Mouse (Mus musculus) midbrain, embryonic 15.5 days (tissue): ENCODE measurements around the gene Gm42669. TPM values are rescaled to one million over a fixed set of nuclear protein-coding genes. Genes with fewer than 3 reads are reported as not detected.
A peak's percentile ranks its signal among the peaks of the same experiment; 100 is the strongest.

Experiments used
- ATAC-seq: fragments of 200-750 bp; cut with Nextera tagmentation; replicated peaks from 2 replicates; pipeline ENCODE4 v1.8.0; 2017; ENCODE audit warnings: moderate TSS enrichment
- H3K27ac ChIP-seq: fragments of 300-500 bp; sonication (generic); 2 replicates; pipeline ENCODE4 v1.5.1; 2015; ENCODE audit warnings: mild to moderate bottlenecking, inconsistent platforms
- H3K27me3 ChIP-seq: fragments of 300-500 bp; sonication (generic); replicated peaks from 2 replicates; pipeline ENCODE4 v1.6.1; 2015; ENCODE audit warnings: inconsistent platforms
- H3K36me3 ChIP-seq: fragments of 300-500 bp; sonication (generic); replicated peaks from 2 replicates; pipeline ENCODE4 v1.6.1; 2015; ENCODE audit warnings: inconsistent platforms
- H3K4me1 ChIP-seq: fragments of 300-500 bp; sonication (generic); 2 replicates; pipeline ENCODE4 v1.6.1; 2015; ENCODE audit warnings: inconsistent platforms
- H3K4me2 ChIP-seq: fragments of 300-500 bp; sonication (generic); 2 replicates; pipeline ENCODE4 v1.6.1; 2015; ENCODE audit warnings: inconsistent platforms, mild to moderate bottlenecking, moderate library complexity
- H3K4me3 ChIP-seq: fragments of 300-500 bp; sonication (generic); 2 replicates; pipeline ENCODE4 v1.5.1; 2015; ENCODE audit warnings: mild to moderate bottlenecking, inconsistent platforms
- H3K9ac ChIP-seq: fragments of 300-500 bp; sonication (generic); 2 replicates; pipeline ENCODE4 v1.6.1; 2015; ENCODE audit warnings: mild to moderate bottlenecking, inconsistent platforms
- H3K9me3 ChIP-seq: fragments of 300-500 bp; sonication (generic); 2 replicates; pipeline ENCODE4 v1.6.1; 2016; ENCODE audit warnings: inconsistent platforms
- whole genome bisulfite sequencing: fragments of 180-500 bp; shearing (Covaris S2); methylation state at CpG from one replicate; pipeline ENCODE4 v1.1.7; 2015; ENCODE audit warnings: mixed read lengths; 5-methylcytosine and 5-hydroxymethylcytosine counted together
- polyA plus RNA-seq: library from polyadenylated mRNA; unstranded; fragments of >200 nt; fragmentation: Nextera tagmentation; extraction: Ambion mirVana; gene quantifications from 2 replicates; pipeline ENCODE4 v1.2.1, GENCODE M21; 2015

Gene Gm42669
- polyA plus RNA-seq, 1 experiment from 2014 or later: 0.81 TPM

- Histone ChIP-seq H3K4me1 (no peaks in the 10 kb centered on the region), H3K9ac (no peak overlapping the region), H3K27ac (no peak overlapping the region), H3K4me3 (no peak overlapping the region), H3K9me3 (no peaks in the 10 kb centered on the region), H3K4me2 (no peak overlapping the region), H3K36me3 (no peaks in the 10 kb centered on the region), H3K27me3 (no peaks in the 10 kb centered on the region)
- 86% methylated on average over 10 of the region's 10 CpGs for WGBS
- no peak for ATAC-seq
Measured at GRCm38 (mm10) chr5:107524281-107524680, 16.9 kb downstream of the Gm42669 start.

GRCm38 (mm10) chr5:107528856-107529255 lies 21.4 kb downstream of the Gm42669 start:
- no peak for ATAC-seq
- H3K4me3 ChIP-seq: no peak overlapping the region
- WGBS: 93% methylated on average over 3 of the region's 3 CpGs
- no peaks in the 10 kb centered on the region for H3K9me3 ChIP-seq
- H3K4me2 ChIP-seq: no peak overlapping the region
- no peaks in the 10 kb centered on the region for H3K36me3 ChIP-seq
- H3K9ac ChIP-seq: no peak overlapping the region
- H3K4me1 ChIP-seq: no peaks in the 10 kb centered on the region
- no peak overlapping the region for H3K27ac ChIP-seq
- no peaks in the 10 kb centered on the region for H3K27me3 ChIP-seq

GRCm38 (mm10) chr5:107533590-107533989 lies 26.2 kb downstream of the Gm42669 start:
- Histone ChIP-seq H3K9me3 (no peaks in the 10 kb centered on the region), H3K4me1 (no peaks in the 10 kb centered on the region), H3K27me3 (no peaks in the 10 kb centered on the region), H3K4me2 (no peak overlapping the region), H3K36me3 (no peaks in the 10 kb centered on the region), H3K4me3 (no peak overlapping the region), H3K9ac (no peak overlapping the region), H3K27ac (no peak overlapping the region)
- ATAC-seq: no peak
- 71% methylated on average over 2 of the region's 2 CpGs for WGBS

GRCm38 (mm10) chr5:107534581-107534980 lies 27.2 kb downstream of the Gm42669 start, which contains the start of gene 1700028K03Rik:
TSS of gene 1700028K03Rik (plus strand) at chr5:107534709.
- Histone ChIP-seq H3K36me3 (no peaks in the 10 kb centered on the region), H3K27me3 (no peaks in the 10 kb centered on the region), H3K4me1 (no peaks in the 10 kb centered on the region), H3K27ac (no peak within 1 kb of the TSS), H3K9ac (no peak within 1 kb of the TSS), H3K4me2 (no peak within 1 kb of the TSS), H3K4me3 (no peak within 1 kb of the TSS), H3K9me3 (no peaks in the 10 kb centered on the region)
- WGBS: 81% methylated on average over 15 of the region's 15 CpGs
- no peak for ATAC-seq

GRCm38 (mm10) chr5:107541696-107542095 lies 34.3 kb downstream of the Gm42669 start:
- H3K9me3 ChIP-seq: no peaks in the 10 kb centered on the region
- WGBS: 16% methylated on average over 7 of the region's 7 CpGs

GRCm38 (mm10) chr5:107545927-107546326 lies 38.5 kb downstream of the Gm42669 start:
- H3K4me2 ChIP-seq: no peak overlapping the region
- H3K27ac ChIP-seq: no peak overlapping the region
- H3K9ac ChIP-seq: no peak overlapping the region
- 88% methylated on average over 4 of the region's 4 CpGs for WGBS
- no peaks in the 10 kb centered on the region for H3K9me3 ChIP-seq
- H3K4me3 ChIP-seq: no peak overlapping the region
- no peaks in the 10 kb centered on the region for H3K27me3 ChIP-seq
- ATAC-seq: no peak
- no peaks in the 10 kb centered on the region for H3K4me1 ChIP-seq
- peaks cover 12% of the 10 kb centered on the region for H3K36me3 ChIP-seq

More at GRCm38 (mm10) chr5:107541696-107542095, 34.3 kb downstream of the Gm42669 start:
- no peaks in the 10 kb centered on the region for H3K4me1 ChIP-seq
- H3K27ac ChIP-seq: 0 out of 2 replicates have a peak overlapping the region, but pooled peaks have one; percentile 16
- no peaks in the 10 kb centered on the region for H3K36me3 ChIP-seq
- ATAC-seq: no peak
- H3K4me2 ChIP-seq: no peak overlapping the region
- H3K9ac ChIP-seq: no peak overlapping the region
- H3K4me3 ChIP-seq: no peak overlapping the region
- H3K27me3 ChIP-seq: no peaks in the 10 kb centered on the region

- Histone ChIP-seq H3K27me3 (no peaks in the 10 kb centered on the region), H3K27ac (no peak overlapping the region), H3K4me1 (no peaks in the 10 kb centered on the region), H3K36me3 (peaks cover 15% of the 10 kb centered on the region), H3K4me2 (no peak overlapping the region), H3K4me3 (no peak overlapping the region), H3K9ac (no peak overlapping the region), H3K9me3 (no peaks in the 10 kb centered on the region)
- 90% methylated on average over 3 of the region's 3 CpGs for WGBS
- no peak for ATAC-seq
Measured at GRCm38 (mm10) chr5:107547955-107548354, 40.5 kb downstream of the Gm42669 start.

- no peaks in the 10 kb centered on the region for H3K4me1 ChIP-seq
- peaks cover 15% of the 10 kb centered on the region for H3K36me3 ChIP-seq
- 87% methylated on average over 3 of the region's 3 CpGs for WGBS
- no peak overlapping the region for H3K9ac ChIP-seq
- H3K9me3 ChIP-seq: no peaks in the 10 kb centered on the region
- ATAC-seq: no peak
- H3K27ac ChIP-seq: no peak overlapping the region
- H3K27me3 ChIP-seq: no peaks in the 10 kb centered on the region
- no peak overlapping the region for H3K4me3 ChIP-seq
- H3K4me2 ChIP-seq: no peak overlapping the region
Measured at GRCm38 (mm10) chr5:107548444-107548843, 41.0 kb downstream of the Gm42669 start.

- H3K9me3 ChIP-seq: no peaks in the 10 kb centered on the region
- H3K4me2 ChIP-seq: no peak overlapping the region
- no peak overlapping the region for H3K9ac ChIP-seq
- H3K27me3 ChIP-seq: no peaks in the 10 kb centered on the region
- WGBS: 94% methylated on average over 5 of the region's 5 CpGs
- H3K4me1 ChIP-seq: no peaks in the 10 kb centered on the region
- H3K27ac ChIP-seq: no peak overlapping the region
- ATAC-seq: no peak
- no peak overlapping the region for H3K4me3 ChIP-seq
- H3K36me3 ChIP-seq: peaks cover 7% of the 10 kb centered on the region
Measured at GRCm38 (mm10) chr5:107554336-107554735, 46.9 kb downstream of the Gm42669 start.

GRCm38 (mm10) chr5:107556969-107557368 lies 49.5 kb downstream of the Gm42669 start:
- H3K27ac ChIP-seq: no peak overlapping the region
- H3K27me3 ChIP-seq: no peaks in the 10 kb centered on the region
- H3K36me3 ChIP-seq: peaks cover 12% of the 10 kb centered on the region
- no peak for ATAC-seq
- H3K9ac ChIP-seq: no peak overlapping the region
- H3K9me3 ChIP-seq: no peaks in the 10 kb centered on the region
- H3K4me2 ChIP-seq: no peak overlapping the region
- no peak overlapping the region for H3K4me3 ChIP-seq
- 86% methylated on average over 3 of the region's 3 CpGs for WGBS
- H3K4me1 ChIP-seq: no peaks in the 10 kb centered on the region

- no peaks in the 10 kb centered on the region for H3K9me3 ChIP-seq
- WGBS: 91% methylated on average over 9 of the region's 9 CpGs
- no peak overlapping the region for H3K4me2 ChIP-seq
- no peaks in the 10 kb centered on the region for H3K27me3 ChIP-seq
- H3K4me1 ChIP-seq: no peaks in the 10 kb centered on the region
- no peak overlapping the region for H3K9ac ChIP-seq
- H3K27ac ChIP-seq: no peak overlapping the region
- H3K36me3 ChIP-seq: peaks cover 32% of the 10 kb centered on the region
- no peak for ATAC-seq
- no peak overlapping the region for H3K4me3 ChIP-seq
Measured at GRCm38 (mm10) chr5:107569148-107569547, 61.7 kb downstream of the Gm42669 start.

- H3K4me3 ChIP-seq: peak within 1 kb of the TSS; percentile 93
- H3K36me3 ChIP-seq: 0 out of 2 replicates have a peak, but pooled peaks cover 4% of the 10 kb centered on the region
- H3K4me1 ChIP-seq: peaks cover 9% of the 10 kb centered on the region; the same call in 1 of the 2 replicates
- H3K4me2 ChIP-seq: peak within 1 kb of the TSS; percentile 58
- peak; percentile 98 for ATAC-seq
- under 1% methylated on average over 57 of the region's 64 CpGs for WGBS
- no peaks in the 10 kb centered on the region for H3K27me3 ChIP-seq
- H3K9me3 ChIP-seq: no peaks in the 10 kb centered on the region
- H3K27ac ChIP-seq: peak within 1 kb of the TSS; percentile 94
- H3K9ac ChIP-seq: peak within 1 kb of the TSS; percentile 86
Measured at GRCm38 (mm10) chr5:107597301-107598077, 90.1 kb downstream of the Gm42669 start, which contains the start of the genes Rpap2 and Glmn. TSS of gene Rpap2 (plus strand) at chr5:107597373. TSS of gene Glmn (minus strand) at chr5:107597888.
